Mouse (Mus musculus) spleen, postnatal 36 days (tissue): ENCODE results near the gene Hectd4.

Source experiments
- DNase-seq, 2 experiments: peaks; one replicate each; pipeline ENCODE4 v3.0.0; 2022; ENCODE audit warnings: low spot score in 2 of 2, mixed read lengths in 1 of 2

Hectd4 gene

GRCm38 (mm10) chr5:121233726-121234125 lies 13.7 kb downstream of the Hectd4 start:
- peak in 1 of 2 experiments; percentile 32 for DNase-seq

GRCm38 (mm10) chr5:121236171-121236570 lies 16.2 kb downstream of the Hectd4 start:
- peak; percentile 61 to 81 for DNase-seq

GRCm38 (mm10) chr5:121238208-121238607 lies 18.2 kb downstream of the Hectd4 start:
- no peak for DNase-seq

DNA sequence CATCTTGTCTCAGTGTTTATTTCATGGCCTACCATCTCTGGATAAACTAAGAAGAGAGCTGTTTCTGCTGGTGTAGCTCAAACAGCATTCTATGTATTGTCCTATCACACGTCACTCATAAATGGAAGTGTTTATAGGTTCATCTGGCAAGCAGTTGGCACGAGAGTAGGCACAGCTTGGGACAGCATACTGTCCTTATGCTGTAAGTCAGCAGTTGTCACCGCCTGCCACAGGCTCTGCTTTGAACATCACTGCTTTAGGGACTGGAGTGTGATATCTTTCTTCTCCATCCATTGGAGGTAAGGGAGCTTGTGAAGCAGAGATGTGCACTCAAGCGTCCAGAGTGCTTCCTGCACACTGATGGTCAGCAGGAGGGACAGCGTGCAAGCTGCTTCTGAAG lies 19.8 kb downstream of the Hectd4 start:
- no peak for DNase-seq

DNA sequence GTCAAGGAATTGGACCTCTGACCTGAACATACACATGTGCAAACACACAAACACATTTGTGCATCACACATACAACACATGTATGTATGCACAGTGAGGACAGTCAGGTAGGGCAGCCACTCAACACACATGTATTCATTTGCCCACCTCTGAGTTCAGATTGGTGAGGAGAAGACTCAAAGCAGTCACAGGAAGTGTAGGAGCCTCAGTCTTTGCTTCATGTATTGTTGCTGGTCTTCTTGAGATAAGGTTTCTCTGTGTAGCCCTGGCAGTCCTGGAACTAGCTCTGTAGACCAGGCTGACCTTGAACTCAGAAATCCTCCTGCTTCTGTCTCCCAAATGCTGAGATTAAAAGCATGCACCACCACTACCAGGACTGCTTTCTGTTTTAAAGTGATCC lies 21.2 kb downstream of the Hectd4 start:
- DNase-seq: no peak

GRCm38 (mm10) chr5:121242261-121242660 lies 22.2 kb downstream of the Hectd4 start:
- DNase-seq: no peak

- DNase-seq: peak; percentile 37 to 62
These were observed 22.7 kb downstream of the Hectd4 start for GRCm38 (mm10) chr5:121242701-121243100.

GRCm38 (mm10) chr5:121243676-121244364 lies 23.8 kb downstream of the Hectd4 start:
- DNase-seq: no peak

DNA sequence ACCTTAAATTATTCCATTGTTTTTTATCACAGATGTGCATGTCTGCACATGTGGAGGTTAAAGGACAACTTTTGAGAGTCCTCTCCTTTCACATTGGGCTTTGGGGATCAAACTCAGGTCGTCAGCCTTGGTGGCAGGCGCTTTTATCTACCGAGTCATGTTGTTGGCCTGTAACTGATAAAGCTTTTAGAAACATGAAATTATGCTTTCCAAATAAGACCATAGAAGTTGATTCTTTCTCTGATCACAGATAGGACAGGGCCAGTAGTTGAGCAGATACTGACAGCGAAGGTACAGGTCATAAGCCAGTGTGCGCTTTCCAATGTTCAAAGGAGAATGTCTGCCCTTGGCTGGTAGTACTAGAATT lies 24.3 kb downstream of the Hectd4 start:
- DNase-seq: no peak

DNA sequence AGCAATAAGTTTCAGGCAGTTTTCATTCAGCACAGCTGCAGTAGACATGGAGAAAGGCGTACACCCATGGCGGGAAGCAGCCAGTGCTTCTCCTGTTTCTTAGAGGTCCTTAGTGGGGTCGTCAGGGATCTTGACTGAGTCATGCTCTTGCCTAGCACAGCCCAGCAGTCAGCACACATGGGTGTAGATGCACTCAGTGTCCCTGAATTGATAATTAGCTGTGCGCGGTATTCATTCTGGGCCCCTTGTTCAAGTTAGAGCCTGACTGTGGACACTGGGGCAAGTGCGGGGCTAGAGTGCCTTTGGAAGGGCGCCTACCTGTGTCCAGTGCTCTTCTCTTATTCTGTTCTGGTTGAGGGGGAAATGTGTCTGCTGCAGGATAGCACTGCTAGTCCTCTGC lies 25.2 kb downstream of the Hectd4 start:
- DNase-seq: no peak

GRCm38 (mm10) chr5:121248766-121249394 lies 28.9 kb downstream of the Hectd4 start:
- no peak for DNase-seq

GRCm38 (mm10) chr5:121249693-121250092 lies 29.7 kb downstream of the Hectd4 start:
- DNase-seq: no peak

GRCm38 (mm10) chr5:121251813-121252212 lies 31.8 kb downstream of the Hectd4 start:
- DNase-seq: no peak

- DNase-seq: no peak
These were observed 33.9 kb downstream of the Hectd4 start for GRCm38 (mm10) chr5:121253816-121254497.

DNA sequence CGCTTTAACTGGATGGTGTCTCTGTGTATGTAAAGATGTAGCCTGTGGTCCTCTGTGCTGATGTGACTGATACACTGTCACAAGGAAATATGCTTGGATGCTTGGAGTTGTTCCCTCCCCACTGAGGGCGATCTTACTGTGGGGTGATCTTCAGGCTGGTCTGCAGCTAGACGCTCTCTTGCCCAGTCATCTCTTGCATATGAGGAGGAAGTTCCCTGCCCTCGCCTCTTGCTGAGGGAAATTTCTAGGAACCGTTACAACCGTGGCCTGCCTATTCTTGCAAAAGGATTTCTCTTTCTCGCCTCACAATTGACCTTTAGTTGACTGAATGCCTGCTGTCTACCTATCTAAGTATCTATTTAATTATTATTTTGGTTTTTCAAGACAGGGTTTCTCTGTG lies 35.0 kb downstream of the Hectd4 start:
- no peak for DNase-seq

DNA sequence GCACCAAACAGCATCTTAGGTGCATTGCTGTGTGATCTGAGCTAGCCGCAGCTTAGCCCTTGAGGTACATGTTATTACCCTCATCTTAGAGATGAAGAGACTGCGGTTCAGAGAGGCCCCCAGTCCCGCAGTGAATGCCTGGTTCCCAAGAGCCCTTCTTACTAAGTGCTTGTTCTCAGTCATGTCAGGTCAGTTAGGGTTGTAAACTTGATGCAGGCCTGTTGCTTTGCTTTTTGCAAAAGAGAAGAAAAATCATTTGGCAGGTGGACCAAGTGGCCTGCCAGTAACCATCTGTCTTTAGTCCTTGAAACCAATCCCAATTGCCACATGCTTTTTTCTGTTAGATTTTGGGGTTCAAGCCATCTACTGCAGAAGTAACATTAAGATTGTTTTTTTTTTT lies 41.8 kb downstream of the Hectd4 start:
- DNase-seq: no peak

GRCm38 (mm10) chr5:121262415-121262814 lies 42.4 kb downstream of the Hectd4 start:
- no peak for DNase-seq

DNA sequence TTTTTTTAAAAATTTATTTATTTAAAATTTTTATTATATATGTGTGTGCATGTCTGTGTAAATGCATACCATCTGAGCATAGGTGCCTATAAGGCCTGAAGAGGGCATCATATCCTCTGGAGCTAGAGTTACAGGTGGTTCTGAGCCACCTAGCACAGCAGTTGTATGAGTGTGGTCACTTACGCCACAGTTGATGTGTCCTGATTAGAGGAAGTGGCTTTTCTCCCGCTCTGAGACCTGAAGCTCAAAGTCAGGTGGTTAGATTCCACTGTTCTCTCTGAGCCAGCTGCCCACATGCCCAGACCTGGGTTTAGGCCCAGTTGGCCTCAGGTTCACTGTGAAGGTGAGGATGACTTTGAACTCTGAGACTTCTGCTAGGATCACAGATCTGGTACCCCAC lies 44.6 kb downstream of the Hectd4 start:
- DNase-seq: no peak

- DNase-seq: peak; percentile 40 to 44
These were observed 46.8 kb downstream of the Hectd4 start for GRCm38 (mm10) chr5:121266741-121267382.

GRCm38 (mm10) chr5:121271046-121271445 lies 51.0 kb downstream of the Hectd4 start:
- DNase-seq: no peak

GRCm38 (mm10) chr5:121276808-121277207 lies 56.8 kb downstream of the Hectd4 start:
- no peak for DNase-seq

DNA sequence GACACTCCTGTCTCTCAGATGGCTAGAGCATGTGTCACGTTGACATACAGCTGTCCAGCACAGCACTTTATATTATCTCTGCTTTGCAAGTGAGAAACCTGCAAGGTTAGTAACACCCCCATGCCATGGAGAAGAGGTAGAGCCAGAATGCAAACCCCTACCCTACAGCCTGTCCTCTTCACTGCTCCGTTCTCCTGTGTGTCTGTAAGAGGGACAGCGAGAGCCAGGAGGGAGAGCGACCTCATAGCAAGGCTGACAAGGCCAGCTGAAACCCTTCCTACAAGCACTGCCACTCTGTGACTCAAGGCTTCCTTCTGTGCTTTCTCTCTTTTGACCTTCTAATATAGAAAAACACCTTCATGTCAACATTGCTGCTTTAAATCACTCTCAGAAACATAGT lies 60.4 kb downstream of the Hectd4 start:
- no peak for DNase-seq

- DNase-seq: no peak
These were observed 63.0 kb downstream of the Hectd4 start for GRCm38 (mm10) chr5:121283051-121283450.
